Mouse (Mus musculus) cerebral cortex, adult 2 months (tissue): Measurements from ENCODE around the gene Psmb7.

Source experiments
- WGBS: fragments of 180-500 bp; shearing (Covaris S2); methylation state at CpG from one replicate; pipeline ENCODE4 v1.1.7; 2018; 5-methylcytosine and 5-hydroxymethylcytosine counted together

Gene Psmb7

GRCm38 (mm10) chr2:38643625-38644427 lies at the start of gene Psmb7:
Gene Psmb7 (minus strand): TSS chr2:38644087.
- 2% methylated on average over 52 of the region's 52 CpGs for WGBS

- WGBS, result 37% methylated on average over 8 of the region's 8 CpGs
These were observed 47.7 kb upstream of the Psmb7 start for GRCm38 (mm10) chr2:38691542-38691941.

- WGBS, result 78% methylated on average over 1 of the region's 1 CpGs
These were observed 46.0 kb upstream of the Psmb7 start for GRCm38 (mm10) chr2:38689881-38690280.

- 9% methylated on average over 29 of the region's 29 CpGs for WGBS
These were observed 45.1 kb upstream of the Psmb7 start for GRCm38 (mm10) chr2:38688791-38689520.

- 86% methylated on average over 3 of the region's 3 CpGs for WGBS
These were observed 41.9 kb upstream of the Psmb7 start for GRCm38 (mm10) chr2:38685746-38686145.

GRCm38 (mm10) chr2:38683083-38683482 lies 39.2 kb upstream of the Psmb7 start:
- WGBS, result 79% methylated on average over 5 of the region's 5 CpGs

- WGBS, result 95% methylated on average over 5 of the region's 5 CpGs
These were observed 38.3 kb upstream of the Psmb7 start for GRCm38 (mm10) chr2:38682209-38682608.

GRCm38 (mm10) chr2:38675366-38675969 lies 31.6 kb upstream of the Psmb7 start:
- WGBS, result 67% methylated on average over 9 of the region's 9 CpGs

GRCm38 (mm10) chr2:38672496-38672895 lies 28.6 kb upstream of the Psmb7 start:
- 72% methylated on average over 11 of the region's 11 CpGs for WGBS

GRCm38 (mm10) chr2:38668802-38669580 lies 25.1 kb upstream of the Psmb7 start:
- WGBS, result 39% methylated on average over 17 of the region's 17 CpGs

- 6% methylated on average over 1 of the region's 1 CpGs for WGBS
These were observed 17.5 kb upstream of the Psmb7 start for GRCm38 (mm10) chr2:38661398-38661797.

GRCm38 (mm10) chr2:38658338-38658836 lies 14.5 kb upstream of the Psmb7 start:
- WGBS, result under 1% methylated on average over 25 of the region's 25 CpGs

- 80% methylated on average over 2 of the region's 2 CpGs for WGBS
These were observed 9.8 kb upstream of the Psmb7 start for GRCm38 (mm10) chr2:38653694-38654093.

GRCm38 (mm10) chr2:38653293-38653619 lies 9.4 kb upstream of the Psmb7 start:
- 95% methylated on average over 5 of the region's 5 CpGs for WGBS

- WGBS, result 53% methylated on average over 10 of the region's 10 CpGs
These were observed 8.8 kb upstream of the Psmb7 start for GRCm38 (mm10) chr2:38652565-38653292.

GRCm38 (mm10) chr2:38652098-38652497 lies 8.2 kb upstream of the Psmb7 start:
- WGBS, result 46% methylated on average over 7 of the region's 7 CpGs

GRCm38 (mm10) chr2:38650340-38650739 lies 6.5 kb upstream of the Psmb7 start:
- WGBS, result 94% methylated on average over 1 of the region's 1 CpGs

GRCm38 (mm10) chr2:38647661-38648060 lies 3.8 kb upstream of the Psmb7 start:
- 76% methylated on average over 7 of the region's 7 CpGs for WGBS

GRCm38 (mm10) chr2:38647201-38647606 lies 3.3 kb upstream of the Psmb7 start:
- WGBS, result 49% methylated on average over 8 of the region's 8 CpGs

- WGBS, result 2% methylated on average over 3 of the region's 3 CpGs
These were observed 2.0 kb upstream of the Psmb7 start for GRCm38 (mm10) chr2:38645936-38646335.

GRCm38 (mm10) chr2:38641761-38642160 lies 2.1 kb downstream of the Psmb7 start:
- WGBS, result 94% methylated on average over 1 of the region's 1 CpGs
